Mouse (Mus musculus) left cerebral cortex, adult 8-10 months (tissue): Measurements from ENCODE around the gene Asnsd1. TPM values are rescaled to one million over a fixed set of nuclear protein-coding genes. Genes with fewer than 3 reads are reported as not detected.
A peak's percentile ranks its signal among the peaks of the same experiment; 100 is the strongest.
"Not testable (repeated sequence)": the region's sequence is repeated elsewhere in the genome, so short reads cannot be mapped to it uniquely, and the experiment has no call there.

Experiments
- DNase-seq, 2 experiments: peaks; one replicate each; pipeline ENCODE4 v3.0.0; 2022; ENCODE audit warnings: low spot score in 2 of 2
- total RNA-seq, 4 experiments: library from RNA; stranded (reverse); gene quantifications; 2 replicates each; pipeline ENCODE4 v1.2.4; 2022

Gene Asnsd1
- total RNA-seq: 10 to 100 TPM; 23.3 to 25.8 (median 25.2) TPM

DNA sequence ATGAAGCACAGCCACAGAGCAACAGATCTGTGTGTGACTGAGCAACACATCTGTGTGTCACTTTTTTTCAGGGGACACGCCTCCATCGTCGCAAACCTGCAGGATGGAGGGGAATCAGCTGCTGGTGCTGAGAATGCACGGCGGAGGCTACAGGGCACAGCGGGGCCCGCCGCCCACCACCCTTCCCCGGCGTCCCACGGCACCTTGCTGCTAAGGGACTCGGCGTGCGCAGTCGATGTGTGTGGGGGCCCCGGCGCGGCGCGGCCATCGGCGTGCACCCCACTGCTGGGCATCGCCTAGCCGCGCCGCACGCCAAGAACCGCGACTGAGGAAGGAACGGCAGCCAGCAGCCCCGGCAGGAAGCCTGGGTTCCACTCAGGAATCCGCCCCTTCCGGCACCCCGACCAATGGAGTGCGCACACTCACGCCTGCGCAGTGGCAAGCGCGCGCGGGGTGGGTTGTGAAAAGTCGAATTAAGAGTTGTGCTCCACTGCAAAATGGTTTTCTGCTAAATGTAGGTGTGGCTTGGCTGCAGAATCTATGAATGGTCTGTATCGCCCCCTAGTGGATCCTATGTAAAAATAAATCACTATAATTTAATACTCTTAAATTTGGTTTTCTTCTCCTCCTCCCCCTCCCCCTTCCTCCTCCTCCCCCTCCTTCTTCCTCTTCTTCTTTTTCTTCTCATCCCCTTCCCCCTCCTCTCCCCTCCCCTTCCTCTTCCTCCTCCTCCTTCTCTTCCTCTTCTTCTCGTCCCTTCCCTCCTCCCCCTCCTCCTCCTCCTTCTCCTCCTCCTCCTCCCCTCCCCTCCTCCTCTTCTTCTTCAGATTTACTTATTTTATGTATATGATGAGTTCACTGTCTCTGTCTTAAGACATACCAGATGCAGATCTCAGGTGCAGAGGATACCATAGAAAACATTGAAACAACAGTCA is at the start of gene Asnsd1, which contains the start of the genes Asdurf and Gm28551:
Gene Asnsd1, minus strand, starts transcription at position 426 of the 935 bp plus-strand sequence.
Gene Asdurf, minus strand, starts transcription at position 293 of the 935 bp plus-strand sequence.
Gene Gm28551, minus strand, starts transcription at position 341 of the 935 bp plus-strand sequence.
- DNase-seq: peak; percentile 93 to 95

DNA sequence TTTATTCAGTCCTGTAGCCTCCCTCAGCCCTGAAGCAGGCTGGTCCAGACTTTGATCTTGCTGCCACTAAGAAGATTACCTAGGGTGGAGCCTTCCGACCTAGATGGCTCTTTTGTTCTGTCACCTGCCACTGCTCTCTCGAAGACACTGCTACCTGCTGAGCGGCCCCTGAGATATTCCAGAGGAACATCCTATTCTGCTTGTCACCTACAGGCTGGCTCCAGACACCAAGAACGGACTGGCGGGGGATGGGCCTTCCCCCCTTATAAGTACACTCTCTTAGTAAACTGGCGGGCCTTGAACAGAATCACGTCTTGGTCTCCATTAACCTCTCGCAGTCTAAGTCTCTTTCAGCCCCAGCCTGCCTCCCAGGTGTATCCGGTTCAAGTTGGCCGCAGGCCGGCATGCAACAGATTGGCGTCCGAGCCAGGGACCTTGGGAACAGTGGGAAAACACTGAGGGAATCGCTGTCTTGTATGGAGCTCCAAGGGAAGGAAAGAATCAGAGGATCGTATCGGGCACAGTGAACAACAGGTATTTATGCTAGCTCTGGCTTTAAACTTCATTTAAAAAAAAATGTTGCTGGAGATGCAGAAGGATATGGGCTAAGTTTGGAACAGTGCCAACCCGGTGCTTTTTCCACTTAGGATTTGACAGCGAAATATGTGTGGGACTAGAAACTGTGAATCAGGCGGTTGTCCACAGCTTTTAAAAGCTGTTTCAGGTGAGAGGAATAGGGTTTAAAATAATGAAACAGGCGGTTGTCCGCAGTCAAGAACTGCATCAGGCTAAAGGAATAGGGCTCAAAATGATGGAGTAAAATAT is 41.6 kb upstream of the Asnsd1 start:
- peak in 1 of 2 experiments; percentile 21 for DNase-seq

DNA sequence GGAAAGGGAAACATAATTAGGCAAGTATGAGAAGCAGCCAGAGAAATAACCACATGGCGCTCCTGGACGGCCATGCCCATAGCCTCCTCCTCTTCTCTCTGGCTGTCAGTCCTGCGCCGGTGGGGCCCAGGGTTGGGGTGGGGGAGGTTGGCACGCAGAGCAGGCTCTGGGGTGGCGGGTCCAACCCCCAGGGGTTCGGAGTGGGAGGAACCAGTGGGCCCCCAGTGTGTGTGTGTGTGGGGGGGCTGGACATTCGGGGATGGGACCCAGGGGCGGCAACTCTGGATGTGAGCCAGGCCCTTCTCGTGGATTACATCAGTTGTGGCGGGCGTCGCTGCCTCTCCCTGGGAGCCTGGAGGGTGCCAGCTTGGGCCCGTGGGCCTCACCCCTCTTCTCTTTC is 36.2 kb upstream of the Asnsd1 start:
- DNase-seq: no peak

GRCm38 (mm10) chr1:53384085-53384688 is 31.6 kb upstream of the Asnsd1 start:
- DNase-seq: no peak

DNA sequence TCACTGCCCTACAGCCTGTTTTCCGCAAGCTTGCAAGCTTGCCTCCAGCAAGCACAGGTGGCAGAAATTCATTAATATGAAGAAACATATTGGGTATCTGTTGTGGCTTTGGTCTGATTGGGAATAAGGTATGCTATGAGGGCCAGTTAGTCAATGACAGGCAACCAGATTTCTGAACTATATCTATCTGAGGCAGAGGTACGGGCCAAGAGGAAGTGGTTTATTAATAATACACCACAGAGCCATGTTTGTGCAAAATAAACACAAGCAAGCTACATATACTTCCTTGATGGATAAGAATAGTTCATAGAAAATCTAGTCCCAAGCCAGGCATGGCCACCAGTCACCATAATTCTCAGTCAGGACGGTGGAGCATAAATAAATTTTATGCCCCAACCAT is 25.2 kb upstream of the Asnsd1 start:
- DNase-seq: no peak

DNA sequence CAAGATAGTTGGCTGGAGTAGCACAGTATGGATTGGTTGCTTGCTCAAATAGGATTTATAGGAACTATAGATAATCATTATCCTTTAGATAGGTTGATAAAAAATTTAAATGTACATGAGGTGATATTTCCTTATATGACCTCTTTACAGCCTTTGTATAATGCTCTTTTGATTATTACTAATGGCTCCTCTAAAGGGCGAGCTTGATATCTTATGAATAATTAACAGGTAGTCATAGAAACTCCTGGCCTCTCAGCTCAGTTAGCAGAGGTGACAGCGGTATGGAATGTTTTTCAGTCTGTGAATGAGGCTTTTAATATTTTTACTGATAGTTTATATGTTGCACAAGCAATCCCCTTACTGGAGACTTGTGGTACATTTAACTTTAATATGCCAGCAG is 23.4 kb upstream of the Asnsd1 start:
- DNase-seq: not testable (repeated sequence)

DNA sequence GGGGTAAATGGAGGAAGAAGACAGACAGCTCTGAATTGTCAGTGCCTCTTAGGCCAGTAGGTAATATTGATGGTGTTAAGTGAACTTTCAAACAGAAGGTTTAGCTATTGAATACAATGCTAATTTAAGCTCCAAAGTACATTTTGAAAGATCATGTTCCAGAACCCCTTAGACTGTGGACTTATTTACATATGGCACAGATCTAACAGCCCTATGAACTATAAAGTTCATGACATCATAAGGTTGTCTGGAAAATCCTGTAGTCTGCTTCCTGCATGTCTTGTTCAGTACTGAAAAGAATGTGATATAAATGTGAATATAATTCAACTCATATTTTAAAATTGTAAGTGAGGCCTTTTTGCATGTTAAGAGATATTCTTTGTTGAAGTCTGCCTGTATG is 6.4 kb upstream of the Asnsd1 start:
- no peak for DNase-seq

DNA sequence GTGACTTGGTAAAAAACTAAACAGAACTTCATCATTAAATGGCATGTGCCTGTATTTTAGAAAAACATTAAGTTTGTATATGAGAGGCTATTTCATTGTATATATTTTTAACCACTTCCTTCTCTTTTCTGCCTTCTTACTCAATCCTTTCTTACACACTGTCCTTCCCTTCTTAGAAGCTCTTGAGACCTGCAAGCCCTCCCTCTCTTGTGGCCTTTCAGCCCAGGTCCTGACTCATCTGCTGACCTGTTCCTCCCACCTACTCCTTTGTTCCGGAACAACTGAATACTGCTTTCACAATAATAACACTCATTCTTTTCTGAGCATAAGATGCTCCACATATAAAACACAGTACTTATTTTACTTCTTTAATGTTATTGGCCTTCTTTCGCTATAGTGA is 11.5 kb downstream of the Asnsd1 start:
- no peak for DNase-seq

DNA sequence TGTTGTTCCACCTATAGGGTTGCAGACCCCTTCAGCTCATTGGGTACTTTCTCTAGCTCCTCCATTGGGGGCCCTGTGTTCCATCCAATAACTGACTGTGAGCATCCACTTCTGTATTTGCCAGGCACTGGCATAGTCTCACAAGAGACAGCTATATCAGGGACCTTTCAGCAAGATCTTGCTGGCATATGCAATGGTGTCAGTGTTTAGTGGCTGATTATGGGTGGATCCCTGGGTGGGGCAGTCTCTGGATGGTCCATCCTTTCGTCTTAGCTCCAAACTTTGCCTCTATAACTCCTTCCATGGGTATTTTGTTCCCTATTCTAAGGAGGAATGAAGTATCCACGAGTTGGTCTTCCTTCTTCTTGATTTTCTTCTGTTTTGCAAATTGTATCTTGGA is 15.1 kb downstream of the Asnsd1 start:
- not testable (repeated sequence) for DNase-seq

DNA sequence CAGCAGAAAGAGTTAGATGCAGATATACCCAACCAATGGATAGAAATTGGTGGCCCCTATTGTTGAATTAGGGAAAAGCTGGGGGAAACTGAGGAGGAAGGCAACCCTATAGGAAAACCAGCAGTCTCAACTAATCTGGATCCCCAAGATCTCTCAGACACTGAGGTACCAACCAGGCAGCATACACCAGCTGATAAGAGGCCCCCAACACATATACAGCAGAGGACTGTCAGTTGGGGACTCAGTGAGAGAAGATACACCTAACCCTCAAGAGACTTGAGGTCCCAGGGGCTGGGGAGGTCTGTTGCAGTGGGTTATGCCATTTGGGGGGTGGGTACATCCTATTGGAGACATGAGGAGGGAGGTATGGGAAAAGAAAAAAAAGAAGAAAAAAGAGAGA is 17.1 kb downstream of the Asnsd1 start:
- no peak for DNase-seq

DNA sequence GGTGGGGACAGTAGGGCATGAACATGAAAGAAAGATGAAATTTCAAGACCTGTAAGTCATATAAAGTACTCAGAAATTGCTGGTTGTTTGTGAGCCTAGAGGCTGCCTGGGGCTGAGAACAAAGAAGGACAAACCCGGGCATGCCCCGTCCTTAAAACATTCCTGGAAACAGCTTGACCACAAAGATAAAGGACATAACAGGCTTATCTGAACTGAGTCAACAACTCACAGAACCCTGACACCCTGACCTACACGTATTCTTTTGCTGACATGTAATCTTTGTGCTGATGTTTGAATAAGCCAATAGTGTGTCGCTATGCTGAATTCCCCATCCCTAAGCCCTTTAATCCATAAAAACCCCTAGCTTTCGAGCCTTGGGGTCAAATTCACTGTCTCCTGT is 19.0 kb downstream of the Asnsd1 start:
- DNase-seq: not testable (repeated sequence)

DNA sequence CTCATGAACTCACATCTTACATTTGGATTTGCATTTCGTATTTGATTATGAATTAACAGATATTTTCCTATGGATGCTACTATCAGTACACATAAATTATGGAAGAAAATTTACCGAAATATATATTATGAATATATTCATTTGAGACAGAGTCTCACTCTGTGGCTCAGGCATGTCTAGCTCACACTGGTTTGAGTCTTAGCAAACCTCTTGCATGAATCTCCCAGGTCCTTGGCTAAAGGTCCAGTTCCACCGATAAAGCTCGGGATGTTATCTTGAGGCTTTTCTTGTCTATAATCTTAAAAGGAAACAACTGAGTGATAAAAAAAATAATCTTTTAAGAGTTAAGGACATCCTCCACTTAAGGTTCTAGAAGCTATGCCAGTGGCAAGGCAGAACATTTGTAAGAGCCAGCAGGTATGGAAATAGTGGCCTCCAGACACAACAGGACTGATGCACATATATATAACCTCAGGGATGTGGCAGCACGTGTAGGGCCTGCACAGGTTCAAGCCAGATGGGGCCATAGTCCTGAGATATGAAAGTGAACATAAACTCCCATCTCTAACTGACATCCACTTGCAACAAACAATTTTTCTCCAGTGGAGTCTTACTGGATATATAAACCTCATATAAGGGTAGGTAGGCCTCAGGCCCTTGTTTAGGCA is 27.6 kb downstream of the Asnsd1 start:
- DNase-seq: no peak

GRCm38 (mm10) chr1:53324277-53324676 is 28.3 kb downstream of the Asnsd1 start:
- no peak for DNase-seq

DNA sequence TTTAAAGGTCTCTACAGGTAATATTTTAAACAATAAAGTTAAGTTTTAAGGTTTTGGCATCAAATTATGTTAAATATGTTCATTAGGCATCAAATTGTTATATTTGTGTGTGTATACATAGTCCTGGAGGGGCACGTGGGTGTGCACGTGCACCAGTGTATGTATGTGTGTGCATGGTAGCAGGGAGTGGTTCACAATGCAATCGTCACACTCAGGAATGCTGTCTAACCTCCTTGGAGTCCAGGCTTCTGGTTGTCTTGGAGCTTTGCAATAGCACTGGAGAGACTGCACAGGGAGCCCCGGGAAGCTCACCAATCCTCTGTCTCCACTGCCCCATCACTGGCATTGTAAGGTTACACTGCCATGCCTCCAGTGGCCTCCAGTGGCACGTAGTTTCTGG is 29.3 kb downstream of the Asnsd1 start:
- no peak for DNase-seq

GRCm38 (mm10) chr1:53321662-53322344 is 30.7 kb downstream of the Asnsd1 start:
- no peak for DNase-seq

DNA sequence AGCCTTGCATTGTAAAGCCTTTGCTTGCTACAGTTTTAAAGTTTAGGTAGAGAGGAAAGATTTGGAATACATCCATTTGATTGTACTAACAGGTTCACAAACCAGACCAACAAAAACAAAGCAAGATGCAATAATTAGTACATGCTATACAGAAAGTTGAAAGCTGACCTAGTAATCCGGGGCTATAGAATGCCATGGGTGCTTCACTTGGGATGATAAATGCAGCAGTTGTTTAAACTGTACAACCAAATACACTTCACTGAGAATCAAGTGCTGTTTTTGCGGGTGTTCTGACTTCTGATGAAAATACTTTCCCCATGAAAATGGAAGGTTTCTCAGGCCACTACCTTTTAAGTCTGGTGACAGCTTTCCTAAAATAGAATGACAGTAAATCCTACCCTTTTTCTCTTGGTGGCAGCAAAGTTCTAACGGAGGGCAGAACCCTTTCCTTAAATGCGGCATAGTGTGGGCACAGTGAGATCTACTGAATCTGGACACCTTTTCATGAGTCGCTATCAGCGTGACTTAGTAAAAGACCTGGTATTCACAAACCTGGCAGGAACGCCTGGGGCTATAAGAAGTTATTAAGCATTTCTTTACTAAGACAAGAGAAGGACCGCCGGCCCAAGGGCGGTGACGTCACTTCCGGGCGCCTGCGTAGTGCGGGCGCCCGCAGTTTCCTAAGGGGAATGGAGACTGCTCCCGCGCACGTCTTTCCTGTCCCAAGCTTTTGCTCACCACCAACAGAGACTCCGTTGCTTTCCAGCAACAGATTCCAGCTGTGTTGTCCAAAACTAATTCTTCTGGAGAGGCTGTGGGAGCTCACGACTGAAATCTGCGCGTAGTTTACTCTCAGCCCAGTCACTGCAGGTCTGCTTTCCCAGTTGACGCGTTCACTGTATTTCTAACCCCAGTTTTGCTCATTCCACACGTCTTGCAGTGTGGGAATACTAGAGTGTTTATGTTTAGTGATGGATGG is 39.3 kb downstream of the Asnsd1 start, which contains the start of gene Osgepl1:
Gene Osgepl1, plus strand, starts transcription at position 636 of the 979 bp plus-strand sequence.
- DNase-seq: peak; percentile 73 to 78

- DNase-seq: no peak
Measured at GRCm38 (mm10) chr1:53300506-53300905, 52.0 kb downstream of the Asnsd1 start.

GRCm38 (mm10) chr1:53296581-53297383 is 55.8 kb downstream of the Asnsd1 start, which contains the start of the genes Pms1, Ormdl1 and Gm28778:
TSS of gene Pms1 (minus strand) at chr1:53297018.
TSS of gene Ormdl1 (plus strand) at chr1:53297095.
TSS of gene Gm28778 (plus strand) at chr1:53297111.
- peak; percentile 93 to 96 for DNase-seq
